Mouse (Mus musculus) ovary, postnatal 10 days (tissue): ENCODE measurements at regions not wholly inside any gene's neighbourhood (a gene's known extent, or its start where the extent isn't known, plus 50 kb on each side); places are given as distances from the start of the nearest gene placed in this dataset.

ENCODE experiments used
- DNase-seq: peaks from one replicate; pipeline ENCODE4 v3.0.0; 2022; ENCODE audit warnings: low spot score

DNA sequence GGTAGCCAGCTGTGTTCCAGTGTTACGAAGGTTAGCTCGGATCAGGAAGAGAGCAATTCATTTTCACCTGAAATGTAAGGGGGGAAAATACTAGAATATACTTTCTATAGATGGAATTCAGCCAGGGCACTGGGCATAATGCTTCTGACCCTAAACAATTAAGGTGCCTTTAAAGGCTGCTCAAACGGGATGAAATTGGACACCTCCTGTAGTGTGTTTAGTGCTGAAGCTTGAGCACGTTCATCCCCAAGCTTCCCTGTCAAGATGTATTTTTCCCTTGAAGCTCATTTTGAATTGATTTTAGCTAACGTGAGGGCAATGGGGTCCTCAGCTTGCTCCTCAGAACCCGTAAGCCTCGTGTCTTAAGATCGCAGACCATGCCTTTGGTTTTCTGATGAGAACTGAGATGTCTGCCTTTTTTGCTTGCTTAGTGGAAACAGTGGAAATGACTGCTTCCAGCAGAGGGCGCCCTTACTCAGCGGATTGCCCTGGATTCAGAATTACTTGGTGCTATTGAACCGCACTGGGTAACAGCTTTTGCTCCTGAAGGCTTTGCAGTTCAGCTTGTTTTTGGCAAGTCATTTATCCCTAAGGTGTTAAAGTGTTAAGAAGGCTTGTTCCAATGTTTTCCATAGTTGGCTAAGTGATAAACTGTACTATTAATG, 74.6 kb upstream of the Fermt1 start:
- DNase-seq, result peak; percentile 37

DNA sequence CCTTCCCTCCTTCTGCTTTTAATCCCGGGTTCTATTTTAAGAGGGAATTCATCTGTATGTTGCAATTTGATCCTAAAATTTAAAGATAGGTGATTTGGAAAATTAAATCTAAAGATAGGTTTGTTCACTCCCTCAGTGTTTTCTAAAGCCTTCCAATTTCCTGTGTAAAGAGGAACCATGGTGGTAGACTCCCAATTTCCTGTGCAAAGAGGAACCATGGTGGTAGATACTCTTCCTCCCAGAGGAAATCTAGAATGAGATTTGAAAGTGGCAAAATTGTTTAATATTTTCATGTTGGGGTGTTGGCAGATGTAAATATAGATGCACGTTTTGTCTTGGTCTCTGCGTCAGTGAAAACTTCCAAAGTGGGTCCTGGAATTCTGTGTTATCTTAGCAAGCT, 75.5 kb upstream of the Fermt1 start:
- DNase-seq, result no peak

DNA sequence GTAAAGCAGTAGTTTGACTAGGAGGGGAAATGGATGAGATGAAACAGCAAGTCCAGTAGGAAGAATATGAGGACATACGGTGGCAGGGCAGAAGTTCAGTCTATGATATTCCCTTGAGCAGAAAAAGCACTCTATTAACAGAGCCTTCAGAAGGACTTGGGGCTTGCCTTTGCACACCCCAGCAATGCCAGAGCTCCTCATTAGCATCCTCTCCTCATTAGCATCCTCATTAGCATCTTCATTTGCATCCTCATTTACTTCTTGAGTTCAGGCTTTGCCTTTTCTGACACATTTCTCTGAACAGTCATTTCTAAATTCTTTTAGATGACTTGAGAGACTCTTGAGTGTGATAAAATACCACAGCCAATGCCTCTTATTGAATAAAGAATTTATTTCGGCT, 81.3 kb upstream of the Fermt1 start:
- no peak for DNase-seq

DNA sequence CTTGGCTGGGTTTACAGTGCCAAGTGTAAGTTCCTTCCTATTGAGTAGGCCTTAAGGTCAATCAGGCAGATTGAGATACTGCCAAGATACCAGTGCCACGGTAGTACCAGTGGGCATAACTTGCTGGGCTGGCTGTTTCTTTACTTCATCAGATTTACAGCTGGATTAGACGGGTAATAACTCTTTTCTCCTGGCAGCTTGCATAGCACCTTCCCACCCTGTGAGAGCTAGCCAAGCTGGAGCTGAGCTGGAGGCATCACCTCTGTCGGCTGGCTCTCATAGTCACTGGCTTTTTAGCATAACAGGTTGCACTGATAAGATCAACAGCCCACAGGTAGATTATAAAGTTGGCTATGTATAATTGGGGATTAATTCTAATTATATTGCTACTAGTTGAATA, 89.7 kb upstream of the Fermt1 start:
- no peak for DNase-seq

DNA sequence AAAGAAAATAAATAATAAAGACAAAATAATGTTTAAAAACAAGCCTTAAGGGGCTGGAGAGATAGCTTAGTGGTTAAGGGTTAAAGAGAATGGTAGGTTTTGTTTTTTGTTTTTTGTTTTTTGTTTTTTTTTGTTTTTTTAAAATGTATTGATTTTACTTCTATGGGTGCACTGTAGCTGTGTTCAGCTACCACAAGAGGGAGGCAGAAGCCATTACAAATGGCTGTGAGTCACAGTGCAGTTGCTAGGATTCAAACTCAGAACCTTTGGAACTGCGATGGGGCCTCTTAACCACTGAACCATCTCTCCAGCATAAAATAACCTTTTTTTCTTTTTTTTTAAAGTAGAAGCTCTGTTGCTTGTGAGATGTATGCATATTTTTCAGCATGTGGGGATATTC, 95.0 kb upstream of the Fermt1 start:
- no peak for DNase-seq

- no peak for DNase-seq
These were observed 132.1 kb upstream of the Fermt1 start for GRCm38 (mm10) chr2:133077698-133078356.

DNA sequence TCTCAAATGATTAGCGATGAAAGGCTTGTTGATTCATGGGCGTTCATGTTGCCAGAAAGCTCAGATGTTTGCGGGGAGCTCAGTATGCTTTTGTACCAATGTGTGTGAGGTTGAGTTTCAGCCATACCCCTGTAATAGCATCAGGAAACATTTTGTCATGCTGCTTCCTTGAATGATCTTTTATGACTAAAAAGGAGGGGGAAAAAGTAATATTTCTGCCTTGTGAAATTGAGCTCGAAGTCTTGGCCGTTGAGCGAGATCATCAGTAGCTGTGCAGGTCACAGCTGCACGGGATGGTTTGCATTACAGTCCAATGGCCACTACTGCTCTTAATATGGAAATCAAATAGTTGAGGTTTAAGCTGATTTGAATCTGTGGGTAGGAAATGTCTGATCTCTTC, 145.3 kb upstream of the Fermt1 start:
- DNase-seq, result no peak

- no peak for DNase-seq
These were observed 167.9 kb upstream of the Fermt1 start for GRCm38 (mm10) chr2:133113642-133114041.

DNA sequence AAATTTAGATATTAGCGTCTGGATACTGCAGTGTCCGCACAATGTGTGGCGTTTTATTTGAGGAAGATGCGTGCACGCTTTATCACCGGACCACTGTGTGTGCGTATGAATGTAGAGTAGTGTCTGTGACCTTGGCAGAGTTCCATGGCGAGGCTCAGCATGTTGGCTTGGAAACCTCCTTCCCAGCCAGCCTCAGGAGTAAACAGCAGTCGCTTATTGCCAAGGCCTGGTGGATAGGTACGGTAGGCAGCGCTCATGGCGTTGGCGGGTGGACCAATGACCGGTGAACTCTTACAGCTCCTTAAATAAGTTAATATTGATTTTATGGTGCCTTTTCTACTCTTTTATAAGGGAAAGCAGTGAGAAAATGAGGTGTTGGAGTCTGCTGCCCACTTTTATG, 172.9 kb upstream of the Fermt1 start:
- no peak for DNase-seq

DNA sequence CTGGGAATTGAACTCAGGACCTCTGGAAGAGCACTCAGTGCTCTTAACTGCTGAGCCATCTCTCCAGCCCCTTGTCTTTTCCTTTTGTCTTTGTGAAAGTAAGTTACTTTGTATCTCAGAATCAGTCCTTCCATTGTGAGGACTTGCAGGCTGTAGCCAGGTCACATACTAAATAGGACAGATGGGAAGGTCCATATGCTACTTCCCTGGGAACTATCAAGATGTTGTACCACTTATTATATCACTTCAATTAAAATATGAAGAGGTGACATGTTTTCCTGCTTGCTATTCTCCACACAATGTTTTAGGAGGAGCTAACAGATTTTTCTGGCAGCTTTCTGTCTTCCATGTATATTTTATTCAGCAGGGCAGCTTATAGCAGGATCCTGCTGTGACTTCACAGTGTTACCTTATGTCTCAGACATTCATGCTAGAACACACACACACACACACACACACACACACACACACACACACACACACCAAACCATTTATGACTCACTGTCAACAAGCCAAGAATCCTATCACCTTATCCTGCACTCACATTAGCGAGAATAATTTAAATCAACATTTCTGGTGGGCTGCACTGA, 179.6 kb upstream of the Fermt1 start:
- DNase-seq, result no peak

DNA sequence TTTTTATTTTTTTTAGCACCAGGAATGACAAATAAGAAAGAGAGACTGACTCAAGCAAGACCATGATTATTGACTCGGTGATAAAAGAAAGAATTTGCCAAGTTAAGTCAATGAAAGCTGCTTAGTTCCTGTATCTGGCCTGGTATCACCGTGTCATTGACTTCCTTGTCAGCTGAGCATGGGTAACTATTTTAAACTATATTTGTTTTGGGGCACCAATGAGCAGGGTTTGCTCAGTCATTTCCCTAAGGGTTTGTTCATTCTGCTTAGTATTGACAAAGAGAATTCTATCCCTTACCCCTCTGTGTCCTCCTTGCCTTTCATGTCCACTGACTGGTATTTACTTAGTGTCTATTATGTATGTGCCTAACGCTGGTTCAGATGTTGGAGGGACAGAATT, 189.2 kb upstream of the Fermt1 start:
- no peak for DNase-seq

DNA sequence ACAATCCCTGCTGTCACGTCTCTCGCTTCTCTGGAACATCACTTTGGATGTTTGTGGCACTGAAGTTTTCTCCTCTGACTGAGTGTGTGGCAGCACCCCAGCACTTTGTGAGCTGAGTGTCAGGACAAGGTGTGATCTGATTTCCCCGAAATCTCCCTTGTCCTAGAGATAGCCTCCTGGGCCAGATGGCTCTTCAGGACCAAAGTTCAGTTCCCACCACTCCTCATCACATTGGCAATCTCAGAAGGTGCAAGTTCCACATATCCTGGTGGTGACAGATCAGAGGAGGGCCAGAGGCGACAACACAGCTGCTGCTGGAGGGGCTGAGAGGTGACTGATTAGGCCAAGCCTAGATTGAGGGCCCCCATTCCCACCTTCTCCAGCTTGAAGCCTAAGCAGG, 193.2 kb upstream of the Fermt1 start:
- DNase-seq, result no peak

DNA sequence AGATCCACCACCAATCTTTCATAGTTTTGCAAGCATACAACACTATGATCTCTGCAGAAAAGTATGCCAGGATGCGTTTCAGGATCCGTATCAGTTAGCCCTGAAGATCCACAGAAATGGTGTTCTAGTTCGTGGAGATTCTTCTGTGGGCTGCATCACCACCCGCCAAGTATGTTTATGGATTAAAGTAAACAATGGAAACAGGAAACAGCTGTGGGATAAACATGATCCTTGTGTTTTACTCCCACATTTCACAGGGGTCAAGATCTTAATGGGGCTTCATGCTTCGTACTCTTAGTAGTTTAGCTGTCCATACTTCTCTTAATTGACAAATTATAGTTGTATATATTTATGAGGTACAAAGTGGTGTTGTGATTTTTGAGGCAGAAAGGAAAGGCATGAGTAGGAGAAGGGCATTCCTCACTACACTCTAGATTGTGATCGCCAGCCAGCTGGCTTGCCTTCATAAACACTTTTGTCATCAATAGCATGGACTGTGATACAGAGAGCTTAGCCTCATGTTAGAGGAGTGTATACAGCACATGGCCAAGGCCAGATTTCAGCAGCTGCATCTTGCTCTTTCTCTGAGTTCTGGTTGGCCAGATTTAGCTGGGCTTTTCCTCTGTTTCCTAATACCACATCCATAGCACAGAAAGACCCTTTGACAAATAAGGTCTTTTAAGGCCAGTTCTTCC, 195.8 kb upstream of the Fermt1 start:
- no peak for DNase-seq

DNA sequence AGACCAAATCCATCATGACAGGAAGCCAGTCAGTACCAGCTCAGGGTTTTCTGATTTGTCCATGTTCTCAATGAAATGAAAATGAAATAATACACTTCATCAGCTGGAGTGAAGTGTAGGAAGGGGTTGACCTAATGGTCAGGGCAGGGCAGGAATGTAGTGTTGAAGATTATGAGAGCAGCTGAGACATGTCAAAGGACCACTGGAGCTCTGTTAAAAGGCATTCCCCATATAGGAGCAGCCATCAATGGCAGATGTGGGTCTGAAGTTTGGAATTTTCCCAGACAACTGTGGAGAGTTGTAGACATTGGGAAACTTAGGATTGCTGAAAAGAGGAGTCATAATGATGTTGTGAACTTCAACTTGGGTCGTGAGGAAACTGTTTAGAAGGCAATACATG, 206.8 kb upstream of the Fermt1 start:
- no peak for DNase-seq

DNA sequence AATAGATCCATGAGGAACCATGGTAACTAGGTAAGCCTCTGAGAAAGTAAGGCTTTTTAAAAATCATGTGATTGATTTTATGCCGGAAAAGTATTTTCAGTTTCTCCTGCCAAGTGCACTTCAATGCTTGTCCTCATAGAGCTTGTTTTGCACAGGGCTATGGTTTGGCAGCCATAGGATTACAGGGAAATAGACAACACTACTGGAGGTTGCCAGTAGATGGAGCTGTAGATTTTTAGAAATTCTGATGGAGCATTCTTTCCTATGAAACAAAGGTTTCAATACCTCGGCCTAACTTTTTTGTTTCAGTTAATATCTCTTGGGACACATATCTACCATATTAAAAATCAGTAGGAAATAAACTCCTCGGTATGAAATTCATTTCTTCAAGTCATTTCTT, 210.8 kb upstream of the Fermt1 start:
- DNase-seq, result no peak

DNA sequence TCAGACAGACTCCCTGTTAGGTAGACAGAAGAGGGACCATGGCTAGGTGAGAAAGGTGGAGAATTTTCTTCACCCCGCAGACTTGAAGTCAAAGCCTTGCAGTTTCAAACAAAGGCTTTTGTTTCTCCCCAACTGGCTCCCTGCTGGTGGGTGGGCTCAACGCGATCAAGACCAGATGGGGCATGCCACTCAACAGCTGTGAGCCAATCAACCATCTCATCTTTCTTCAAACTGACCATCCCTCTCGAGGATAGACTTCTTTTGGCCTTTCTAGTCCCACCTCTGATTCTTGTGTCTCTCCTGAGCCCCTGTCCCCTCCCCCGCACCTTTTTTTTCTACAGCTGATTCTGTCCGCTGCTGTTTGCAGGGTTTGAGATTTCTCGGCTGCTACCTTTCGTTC, 212.5 kb upstream of the Fermt1 start:
- DNase-seq, result no peak

- DNase-seq, result no peak
These were observed 213.7 kb upstream of the Fermt1 start for GRCm38 (mm10) chr2:133159398-133159797.

DNA sequence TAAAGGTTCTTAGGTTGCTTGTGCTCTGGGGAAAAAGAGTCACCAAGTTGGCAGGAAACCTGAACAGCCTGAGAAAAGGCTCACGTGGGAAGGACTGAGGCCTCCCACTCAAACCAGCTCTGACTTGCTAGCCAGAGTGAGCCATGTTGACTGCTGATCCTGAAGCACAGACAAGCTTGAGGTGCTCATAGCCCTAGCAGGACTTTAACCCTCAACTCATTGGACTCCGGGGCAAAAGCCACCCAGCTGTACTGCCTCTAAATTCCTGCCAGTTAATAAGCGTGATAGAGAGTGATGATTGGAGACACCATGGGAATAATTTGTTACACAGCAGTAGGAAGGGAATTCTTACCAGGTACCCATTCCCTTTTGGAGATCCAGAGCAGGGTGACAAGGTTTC, 230.7 kb upstream of the Fermt1 start:
- no peak for DNase-seq

GRCm38 (mm10) chr2:133181216-133181615, 235.5 kb upstream of the Fermt1 start:
- DNase-seq, result no peak

- DNase-seq, result no peak
These were observed 237.2 kb upstream of the Fermt1 start for GRCm38 (mm10) chr2:133182920-133183319.

- DNase-seq, result no peak
These were observed 258.7 kb upstream of the Fermt1 start for GRCm38 (mm10) chr2:133204295-133204866.

GRCm38 (mm10) chr2:133208498-133208897, 262.8 kb upstream of the Fermt1 start:
- no peak for DNase-seq
